Mouse (Mus musculus): ENCODE measurements around the gene Oxsr1.
A peak's percentile ranks its signal among the peaks of the same experiment; 100 is the strongest.
"Not testable (repeated sequence)": the region's sequence is repeated elsewhere in the genome, so short reads cannot be mapped to it uniquely, and the experiment has no call there.

The Oxsr1 gene

DNA sequence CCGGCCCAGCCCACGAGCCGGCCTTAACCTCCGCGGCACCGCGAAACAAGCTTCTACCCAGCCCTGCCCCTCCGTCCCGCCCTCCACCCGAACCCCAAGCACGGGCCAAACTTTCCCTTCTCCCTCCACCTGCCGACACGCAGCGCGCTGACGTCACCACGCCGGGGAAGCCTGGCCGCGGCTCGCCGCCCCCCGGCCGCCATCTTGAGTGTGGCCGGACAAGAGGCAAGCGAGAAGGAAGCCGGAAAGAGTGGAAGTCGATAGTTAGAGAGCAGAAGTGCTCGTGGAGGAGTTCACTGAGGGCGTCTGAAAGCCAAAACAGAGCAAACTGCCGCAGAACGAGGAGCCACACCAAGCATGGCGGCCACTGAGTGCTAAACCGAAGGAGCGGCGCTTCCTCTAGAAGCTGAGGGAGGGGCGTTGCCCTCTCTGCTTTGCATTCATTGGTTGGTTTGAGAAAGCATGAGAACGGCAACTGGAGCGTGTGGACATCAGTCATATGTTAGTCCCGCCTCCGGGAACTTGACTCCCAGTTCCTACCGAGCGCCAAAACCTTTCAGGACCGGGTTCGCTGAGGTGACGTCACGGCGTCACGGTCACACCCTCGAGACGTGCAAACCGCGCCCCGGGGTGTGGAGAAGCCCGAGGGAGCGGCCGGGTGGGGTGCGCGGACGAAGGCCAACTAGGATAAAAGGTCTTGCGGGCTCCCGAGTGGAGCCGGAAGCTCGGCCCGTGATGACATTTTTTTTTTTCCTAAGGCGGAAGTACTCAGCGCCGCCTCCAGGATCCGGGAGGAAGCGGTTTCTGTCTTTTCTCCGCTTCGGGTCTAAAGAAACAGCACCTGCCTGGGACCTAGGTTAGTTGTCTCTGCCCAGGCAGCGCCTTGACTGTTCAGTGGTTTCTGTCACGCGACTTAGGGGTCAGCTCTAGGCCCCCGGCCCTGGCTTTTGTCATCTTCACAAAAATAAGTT lies at the start of gene Oxsr1:
Gene Oxsr1, minus strand, starts transcription at position 139 of the 971 bp plus-strand sequence.
- DNase-seq (ENCODE audit: low read depth, low spot score) = peak; percentile 99

DNA sequence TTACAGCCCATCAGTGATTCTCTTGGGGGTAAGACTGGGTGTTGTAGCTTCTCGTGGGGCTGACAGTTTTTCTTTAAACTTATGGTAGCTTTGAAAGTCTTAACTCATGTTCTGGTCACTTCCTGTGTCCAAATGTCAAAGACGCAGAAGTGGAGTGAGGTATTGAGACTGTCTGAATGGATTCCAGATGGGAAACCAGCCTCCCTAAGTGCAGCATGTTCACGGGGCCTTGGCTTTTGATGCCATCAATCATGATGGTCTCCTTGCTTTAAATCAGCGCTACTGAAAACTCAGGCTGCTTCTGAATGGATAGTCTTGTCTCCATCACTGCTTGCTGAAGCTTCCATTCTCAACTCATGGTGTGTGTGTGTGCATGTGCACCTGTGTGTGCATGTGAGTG lies 49.0 kb upstream of the Oxsr1 start:
- no peak for DNase-seq (ENCODE audit: low read depth, low spot score)

DNA sequence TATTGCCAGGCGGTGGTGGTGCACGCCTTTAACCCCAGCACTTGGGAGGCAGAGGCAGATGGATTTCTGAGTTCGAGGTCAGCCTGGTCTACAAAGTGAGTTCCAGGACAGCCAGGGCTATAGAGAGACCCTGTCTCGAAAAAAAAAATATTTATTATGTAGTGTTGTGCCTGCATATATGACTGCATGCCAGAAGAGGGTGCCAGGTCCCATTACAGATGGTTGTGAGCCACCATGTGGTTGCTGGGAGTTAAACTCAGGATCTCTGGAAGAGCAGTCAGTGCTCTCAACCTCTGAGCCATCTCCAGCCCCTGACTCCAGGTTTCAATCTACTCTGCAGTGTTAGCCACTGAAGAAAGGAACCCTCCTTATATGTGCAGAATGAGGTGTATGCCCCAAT lies 48.5 kb upstream of the Oxsr1 start:
- not testable (repeated sequence) for DNase-seq (ENCODE audit: low read depth, low spot score)

DNA sequence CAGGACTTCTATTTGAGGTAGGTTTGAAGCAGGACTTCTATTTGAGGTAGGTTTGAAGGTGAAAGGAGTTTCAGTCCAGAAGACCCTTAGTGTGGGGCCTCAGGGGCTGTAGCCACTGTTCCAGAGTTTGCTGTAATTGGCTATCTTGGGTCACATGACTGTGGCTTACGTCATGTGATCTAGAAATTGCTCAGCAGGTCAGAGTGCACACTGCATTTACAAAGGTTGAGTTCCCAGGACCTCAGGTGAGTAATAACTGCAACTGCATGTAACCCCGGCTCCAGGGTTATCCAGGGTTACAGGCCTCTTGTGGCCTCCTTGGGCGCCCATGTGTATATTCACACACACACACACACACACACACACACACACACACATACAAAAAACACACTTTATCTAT lies 46.1 kb upstream of the Oxsr1 start:
- no peak for DNase-seq (ENCODE audit: low read depth, low spot score)

DNA sequence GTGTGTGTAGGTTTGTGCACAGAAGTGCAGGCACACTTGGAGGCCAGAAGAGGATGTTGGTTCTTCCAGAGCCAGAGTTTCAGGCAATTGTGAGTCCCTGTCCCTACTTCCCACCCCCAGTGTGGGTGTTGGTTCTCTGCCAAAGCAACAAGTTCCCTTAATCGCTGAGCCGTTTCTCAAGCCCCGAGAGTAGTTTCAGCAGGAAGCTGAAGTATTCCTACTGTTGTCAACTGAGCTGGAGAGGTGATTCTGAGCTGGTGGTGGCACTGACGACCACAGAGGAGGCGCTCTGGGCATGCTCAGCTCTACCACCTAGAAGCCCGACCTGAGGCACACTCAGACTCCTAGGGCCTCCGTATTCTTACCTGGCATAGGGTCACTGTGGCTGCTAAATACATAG lies 43.1 kb upstream of the Oxsr1 start, which contains the start of gene Slc22a14:
Gene Slc22a14, minus strand, starts transcription at position 270 of the 400 bp plus-strand sequence.
- DNase-seq (ENCODE audit: low read depth, low spot score) = no peak

DNA sequence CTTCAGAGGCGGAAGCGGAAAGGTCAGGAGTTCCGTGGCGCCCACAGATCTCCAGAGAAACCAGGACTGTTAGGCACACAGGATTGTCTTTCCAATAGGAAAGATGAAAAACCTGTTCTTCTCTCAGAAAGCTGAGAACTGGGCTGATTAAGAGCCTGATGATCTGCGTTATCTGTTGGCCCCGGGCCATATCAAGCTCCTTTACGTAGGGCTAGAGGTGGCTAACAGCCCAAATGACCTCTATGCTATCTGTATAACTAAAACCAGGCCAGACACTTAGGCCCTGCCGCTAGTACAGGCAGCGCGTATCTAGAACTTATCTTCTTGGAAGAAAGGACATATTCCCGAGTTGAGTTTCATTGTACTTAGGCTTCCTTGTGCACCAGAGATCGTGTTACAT lies 41.0 kb upstream of the Oxsr1 start:
- DNase-seq (ENCODE audit: low read depth, low spot score) = no peak

DNA sequence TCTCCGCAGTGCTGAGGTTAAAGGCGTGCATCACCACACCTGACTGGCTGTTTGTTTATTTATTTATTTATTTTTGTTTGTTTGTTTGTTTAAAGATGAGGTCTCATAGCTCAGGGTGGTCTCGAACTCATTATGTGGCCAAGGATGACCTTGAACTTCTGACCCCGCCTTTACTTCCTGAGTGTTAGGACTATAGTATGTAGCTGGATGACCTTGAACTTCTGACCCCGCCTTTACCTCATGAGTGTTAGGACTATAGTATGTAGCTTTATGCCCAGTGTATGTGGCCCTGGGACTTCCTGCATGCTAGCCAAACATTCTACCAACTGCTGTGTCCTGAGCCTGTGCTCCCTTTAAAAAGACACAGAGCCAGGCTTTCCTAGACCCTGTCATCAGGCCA lies 39.2 kb upstream of the Oxsr1 start:
- no peak for DNase-seq (ENCODE audit: low read depth, low spot score)

DNA sequence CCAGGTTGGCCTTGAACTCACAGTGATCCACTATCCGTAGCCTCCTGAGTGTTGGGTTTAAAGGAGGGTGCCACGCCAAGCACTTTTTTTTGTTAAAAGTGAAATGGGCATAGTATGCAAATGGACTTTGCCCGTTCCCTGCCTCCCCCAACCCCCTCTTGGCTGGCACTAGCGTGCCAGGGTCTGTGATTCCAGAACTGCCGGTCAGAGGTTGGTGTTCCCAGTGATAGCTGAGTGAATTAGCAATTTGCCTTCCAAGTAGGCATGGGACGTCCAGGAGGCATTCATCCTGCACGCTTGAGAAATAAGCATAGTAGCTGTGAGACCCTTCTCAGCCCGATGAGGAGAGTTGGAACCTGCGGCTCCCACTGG lies 35.8 kb upstream of the Oxsr1 start:
- no peak for DNase-seq (ENCODE audit: low read depth, low spot score)

DNA sequence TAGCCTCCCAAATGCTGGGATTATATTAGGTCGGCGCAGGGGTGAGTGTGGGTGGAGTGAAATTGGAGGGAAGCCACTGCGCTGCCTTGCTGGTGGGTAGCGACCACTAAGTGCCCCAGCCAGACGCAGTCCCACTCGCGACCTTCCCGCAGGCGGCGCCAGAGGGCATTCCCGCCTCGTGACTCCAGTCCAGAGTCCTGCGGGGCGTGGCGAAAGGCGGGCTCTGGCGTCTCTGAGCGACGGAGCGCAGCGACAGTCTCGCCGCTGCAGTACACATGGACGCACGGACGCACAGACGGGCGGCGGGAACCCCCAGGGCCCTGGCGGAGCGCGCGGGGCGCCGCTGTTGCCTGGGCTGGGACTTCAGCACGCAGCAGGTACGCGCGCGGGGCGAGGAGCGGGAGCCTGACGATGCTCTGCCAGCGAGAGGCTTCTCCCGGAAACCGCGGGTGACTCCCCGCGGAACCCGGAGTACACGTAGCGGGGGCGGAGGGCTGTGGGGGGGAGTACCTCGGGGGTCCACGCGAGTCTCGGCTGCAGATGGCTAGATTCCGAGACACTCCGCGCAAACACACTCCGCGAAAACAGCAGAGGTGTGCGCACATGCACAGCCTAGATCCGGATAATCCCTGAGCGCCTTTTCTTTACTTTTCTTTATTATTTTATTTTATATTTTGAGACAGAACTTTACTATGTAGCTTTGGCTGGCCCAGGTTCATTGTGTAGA lies 35.3 kb upstream of the Oxsr1 start, which contains the start of gene Xylb:
Gene Xylb, plus strand, starts transcription at position 51 of the 727 bp plus-strand sequence.
- DNase-seq (ENCODE audit: low read depth, low spot score) = peak; percentile 84

DNA sequence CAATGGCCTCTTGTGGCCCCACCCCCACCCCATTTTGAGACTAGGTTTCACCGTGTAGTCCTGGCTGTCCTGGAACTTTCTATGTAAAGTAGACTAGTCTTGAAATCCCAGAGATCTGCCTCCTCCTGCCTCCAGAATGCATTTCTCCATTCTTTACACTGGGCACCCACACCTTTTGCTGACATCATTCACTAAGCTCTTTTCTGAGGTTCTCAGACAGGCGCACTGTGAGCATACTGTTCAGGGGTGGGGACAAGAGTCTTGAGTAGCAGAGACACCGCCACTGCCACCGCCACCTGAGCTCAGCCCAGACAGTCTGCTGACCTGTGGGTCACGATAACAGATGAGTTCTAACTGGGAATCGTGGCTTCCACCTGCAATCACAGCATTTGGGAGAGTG lies 33.7 kb upstream of the Oxsr1 start:
- no peak for DNase-seq (ENCODE audit: low read depth, low spot score)

DNA sequence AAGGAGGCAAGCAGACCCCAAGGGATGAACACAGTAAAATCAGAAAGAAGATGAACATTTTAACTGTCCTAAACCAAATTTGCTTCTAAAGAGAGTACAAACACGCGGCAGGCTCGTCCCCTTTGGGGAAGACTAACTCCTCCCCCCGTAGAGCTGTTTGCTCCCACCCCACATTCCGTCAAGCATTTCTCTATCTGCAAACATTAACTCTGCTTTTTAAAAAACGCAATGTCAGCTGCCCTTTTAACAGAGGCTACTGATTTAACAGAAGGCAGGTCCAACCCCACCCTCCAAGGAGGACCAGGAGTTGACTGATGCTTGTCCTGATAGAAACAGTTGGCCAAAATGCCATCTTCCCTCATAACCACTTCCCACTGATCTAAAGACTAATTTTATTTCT lies 31.7 kb upstream of the Oxsr1 start:
- no peak for DNase-seq (ENCODE audit: low read depth, low spot score)

DNA sequence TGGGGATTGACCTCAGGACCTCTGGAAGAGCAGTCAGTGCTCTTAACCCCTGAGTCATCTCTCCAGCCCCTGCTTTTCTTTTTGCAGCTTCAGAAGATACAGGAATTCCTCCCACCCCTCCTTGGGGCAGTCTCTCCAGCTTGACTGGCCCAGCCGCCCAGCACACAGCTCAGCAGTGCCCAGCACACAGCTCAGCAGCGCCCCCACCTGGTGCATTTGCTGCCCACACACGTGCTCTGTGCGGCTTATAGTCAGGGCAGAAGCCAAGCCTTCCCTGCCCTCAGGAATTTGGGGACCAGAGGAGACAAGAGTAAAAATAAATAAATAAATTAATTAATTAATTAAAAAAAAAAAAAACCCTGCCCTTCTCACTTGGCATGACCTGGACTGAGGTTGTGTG lies 29.8 kb upstream of the Oxsr1 start:
- peak; percentile 62 for DNase-seq (ENCODE audit: low read depth, low spot score)

DNA sequence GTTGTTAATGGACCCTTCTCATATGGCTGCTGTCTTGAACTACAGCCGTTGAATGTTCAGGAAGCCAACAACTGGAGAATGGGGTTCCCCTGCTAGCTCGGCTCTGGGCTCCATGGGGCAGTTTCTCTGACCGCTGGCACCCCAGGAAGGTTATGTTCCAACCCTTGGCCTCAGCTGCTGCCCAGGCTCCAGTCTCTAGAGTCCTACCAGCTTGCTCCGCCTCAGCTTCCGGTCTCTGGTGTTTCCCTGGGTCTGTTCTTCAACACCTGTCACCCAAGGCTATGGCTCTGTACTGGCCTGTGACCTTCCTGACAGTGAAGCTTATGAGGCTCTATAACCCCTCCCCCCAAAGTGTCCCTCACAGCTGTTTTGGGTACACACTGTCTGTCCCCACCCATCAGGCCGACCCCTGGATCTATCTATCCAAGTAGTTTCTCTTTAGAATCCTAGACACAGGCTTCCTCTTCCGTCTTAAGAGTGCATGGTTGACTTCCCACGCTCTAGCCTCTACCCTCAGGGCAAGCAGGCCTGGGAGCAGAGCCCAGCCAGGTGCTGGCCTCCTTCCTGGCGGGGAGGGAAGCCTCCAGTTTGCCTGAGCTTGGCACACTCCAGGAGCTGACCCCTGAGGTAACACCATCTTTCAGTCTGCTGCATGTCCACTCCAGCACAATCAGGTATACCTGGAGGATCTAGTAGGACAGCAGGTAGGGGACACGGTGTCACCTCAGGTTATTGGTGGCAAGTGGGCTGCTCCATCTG lies 28.9 kb upstream of the Oxsr1 start:
- no peak for DNase-seq (ENCODE audit: low read depth, low spot score)

DNA sequence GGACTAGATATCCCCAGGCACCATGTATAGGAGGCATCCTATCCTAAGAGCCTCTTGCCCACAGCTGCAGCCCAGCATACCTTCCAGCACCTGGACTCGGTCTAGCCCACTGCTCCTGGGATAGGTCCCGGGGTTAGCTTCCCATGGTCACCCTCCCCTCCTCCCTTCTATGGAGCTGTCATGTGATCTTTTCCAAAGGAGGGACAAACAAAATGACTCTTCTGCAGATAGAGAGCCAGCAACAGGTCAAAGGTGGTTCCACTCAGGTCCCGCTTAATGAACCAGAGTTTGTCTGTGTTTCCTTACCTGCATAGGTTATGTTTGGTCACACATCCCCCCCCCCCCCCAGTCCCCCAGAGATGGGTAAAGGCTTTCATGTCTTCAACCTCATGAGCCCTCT lies 28.3 kb upstream of the Oxsr1 start:
- DNase-seq (ENCODE audit: low read depth, low spot score) = no peak

DNA sequence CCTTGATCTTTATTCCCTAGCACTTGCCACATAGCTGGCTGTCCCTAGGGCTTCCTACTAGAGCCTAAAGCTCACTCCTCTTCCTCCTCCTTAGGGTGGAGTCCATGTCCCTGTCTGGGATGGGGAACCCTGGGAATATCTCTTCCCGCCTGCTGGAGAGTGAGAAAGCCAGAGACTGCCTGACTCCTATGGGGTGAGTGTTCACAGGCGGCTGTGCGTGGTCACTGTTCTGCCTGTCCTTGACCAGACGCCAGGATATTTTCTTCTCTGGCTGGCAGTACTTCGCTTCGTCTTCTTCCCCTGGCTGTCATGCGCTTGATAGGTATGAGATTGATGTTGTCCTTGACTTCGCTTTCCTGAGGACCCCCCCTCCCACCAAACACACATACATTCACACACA lies 24.1 kb upstream of the Oxsr1 start:
- DNase-seq (ENCODE audit: low read depth, low spot score) = no peak

DNA sequence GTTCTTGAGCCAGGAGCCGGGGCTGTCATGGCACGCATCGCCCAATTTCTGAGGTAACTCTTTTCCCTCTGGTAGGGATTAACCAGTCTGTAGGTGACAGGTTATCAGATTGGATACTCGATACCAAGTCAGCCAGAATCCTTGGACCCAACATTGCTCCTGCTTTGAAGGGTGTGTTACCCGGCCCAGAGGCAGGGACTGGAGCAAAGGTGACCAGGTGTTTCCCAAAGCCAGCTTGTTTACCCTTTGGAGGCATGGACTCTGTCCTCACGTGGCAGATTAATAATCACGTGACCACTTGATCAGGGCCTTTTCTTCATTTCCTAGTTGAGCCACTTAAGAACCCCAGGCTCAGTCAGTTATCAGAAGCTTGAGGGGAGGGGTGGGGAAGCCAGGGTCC lies 20.5 kb upstream of the Oxsr1 start:
- no peak for DNase-seq (ENCODE audit: low read depth, low spot score)

DNA sequence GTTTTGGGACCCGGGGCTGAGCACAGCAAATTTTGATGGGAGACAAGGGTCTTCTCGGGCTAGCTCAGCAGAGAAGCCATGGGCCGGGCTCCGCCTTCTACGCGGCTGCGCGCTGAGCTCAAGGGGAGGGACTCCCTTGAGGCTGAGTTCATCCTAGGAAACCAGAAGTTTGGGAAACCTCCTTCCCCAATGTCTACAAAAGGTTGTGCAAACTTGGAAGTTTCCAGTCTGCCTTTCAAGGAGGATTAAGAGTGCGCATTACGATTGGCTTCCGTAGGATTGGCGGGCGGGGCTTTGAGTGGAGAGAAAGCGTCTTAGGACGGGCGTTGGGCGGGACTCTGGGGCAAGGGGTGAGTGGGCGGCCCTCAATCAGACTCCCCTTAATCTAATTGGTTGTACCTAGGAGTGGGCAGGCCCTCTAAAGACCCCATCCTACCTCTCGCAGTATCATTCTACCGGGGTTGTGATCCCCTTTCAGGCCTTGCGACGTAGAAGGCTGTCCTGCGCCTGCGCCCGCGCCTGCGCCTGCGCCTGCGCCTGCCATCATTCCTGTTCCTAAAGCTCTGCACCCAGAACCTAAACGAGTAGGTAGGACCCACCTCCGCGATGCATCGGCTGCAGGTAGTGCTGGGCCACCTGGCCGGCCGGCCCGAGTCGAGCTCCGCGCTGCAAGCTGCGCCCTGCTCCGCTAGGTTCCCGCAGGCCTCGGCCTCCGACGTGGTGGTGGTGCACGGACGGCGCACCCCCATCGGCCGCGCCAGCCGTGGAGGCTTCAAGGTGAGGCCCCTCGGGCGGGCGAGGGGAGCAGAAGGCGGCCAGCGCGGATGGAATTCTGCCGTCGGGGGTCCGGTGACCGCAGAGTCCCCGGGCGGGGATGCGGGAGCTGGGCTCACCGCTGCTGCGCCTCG lies 18.9 kb upstream of the Oxsr1 start, which contains the start of gene Myd88:
Gene Myd88, minus strand, starts transcription at position 503 of the 908 bp plus-strand sequence.
- DNase-seq (ENCODE audit: low read depth, low spot score) = peak; percentile 95

DNA sequence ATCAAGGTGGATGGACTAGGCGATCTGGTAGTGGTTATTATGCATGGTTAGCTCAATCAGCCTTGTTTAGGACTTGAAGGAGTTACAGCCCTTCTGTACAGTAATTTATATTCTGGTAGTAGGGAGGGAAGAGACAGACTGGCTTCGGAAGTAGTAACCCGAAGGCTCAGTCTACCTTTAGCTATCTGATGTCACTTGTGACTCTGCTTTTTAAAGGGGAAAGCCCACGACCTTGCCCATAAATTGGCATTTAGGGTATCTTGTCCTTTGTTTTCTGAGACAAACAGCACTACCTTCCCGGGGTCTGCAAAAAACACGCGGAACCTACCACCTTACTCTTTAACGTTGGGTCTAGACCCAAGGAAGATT lies 18.0 kb upstream of the Oxsr1 start:
- no peak for DNase-seq (ENCODE audit: low read depth, low spot score)

DNA sequence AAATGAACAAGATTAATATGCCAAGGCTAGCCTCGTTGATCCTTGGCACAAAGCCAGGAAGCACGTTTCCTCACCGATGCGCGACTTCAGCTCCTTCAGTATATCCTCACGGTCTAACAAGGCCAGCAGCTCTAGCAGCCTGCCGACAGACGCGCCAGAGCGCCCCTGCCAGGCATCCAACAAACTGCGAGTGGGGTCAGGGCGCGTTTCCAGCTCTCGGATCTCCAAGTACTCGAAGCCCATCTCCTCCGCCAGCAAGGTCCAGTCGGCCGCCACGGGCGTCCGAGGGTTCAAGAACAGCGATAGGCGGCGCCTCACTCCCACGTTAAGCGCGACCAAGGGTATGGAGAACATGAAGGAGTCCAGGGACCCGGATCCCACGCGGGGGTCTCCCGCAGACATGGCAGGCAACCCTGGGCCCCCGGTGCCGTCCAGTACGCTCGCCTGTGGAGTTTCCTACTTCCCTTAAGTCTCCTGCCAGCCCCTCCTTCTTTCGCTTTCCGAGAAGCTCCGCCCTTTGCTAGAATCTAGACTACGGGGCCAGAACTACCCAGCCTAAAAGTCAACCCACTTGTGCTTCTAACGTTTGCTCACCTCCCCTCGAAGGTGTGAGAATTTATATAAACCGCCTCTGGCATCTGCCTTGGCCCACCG lies 17.5 kb upstream of the Oxsr1 start, which contains the start of gene Acaa1a:
Gene Acaa1a, plus strand, starts transcription at position 119 of the 654 bp plus-strand sequence.
- no peak for DNase-seq (ENCODE audit: low read depth, low spot score)

DNA sequence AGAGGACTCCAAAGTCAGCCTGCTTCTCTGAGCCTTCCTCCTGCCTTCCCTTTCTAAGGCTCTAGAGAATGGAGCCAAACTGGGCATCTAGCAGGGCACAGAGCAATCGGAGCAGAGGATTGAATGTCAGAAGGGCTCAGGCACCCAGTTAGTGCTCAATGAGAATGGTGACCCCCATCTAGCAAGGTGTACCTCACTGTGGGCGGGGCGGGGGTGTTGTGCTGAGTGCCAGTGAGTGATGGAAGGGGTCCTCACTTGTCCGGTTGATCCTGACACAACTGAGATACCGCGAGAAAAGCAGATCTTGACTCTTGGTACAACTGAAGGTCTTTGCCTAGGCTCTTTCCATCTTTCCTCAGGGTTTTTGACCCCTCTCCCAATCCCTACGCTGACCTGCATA lies 16.9 kb upstream of the Oxsr1 start:
- no peak for DNase-seq (ENCODE audit: low read depth, low spot score)
